Mouse (Mus musculus): ENCODE measurements around the gene Tbx5.

DNA sequence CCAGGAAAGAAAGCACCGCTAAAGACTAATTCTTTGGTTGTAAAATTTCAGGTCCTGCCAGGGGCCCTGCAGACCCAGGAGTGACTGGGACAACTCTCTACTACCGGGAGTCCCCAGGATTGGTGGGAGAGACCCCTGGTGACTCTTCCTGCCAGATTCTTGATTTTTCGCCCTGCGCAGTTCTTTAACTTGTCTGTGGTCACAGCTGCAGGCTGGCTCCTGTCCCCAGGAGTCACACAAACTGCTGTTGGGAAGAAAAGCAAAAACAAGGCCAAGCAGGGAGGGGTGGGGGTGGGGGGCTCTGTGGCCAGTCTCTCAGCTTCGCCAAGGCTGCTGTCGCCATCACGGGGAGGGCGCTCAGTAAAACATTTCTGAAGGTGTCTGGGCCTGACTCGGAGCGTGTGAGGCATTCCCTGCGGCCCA is 32.2 kb upstream of the Tbx5 start:
- TF ChIP-seq CTCF (IDR thresholded peaks at IDR 0.05 in 2 of 3, conservative IDR thresholded peaks at IDR 0.05 in 1 of 3; ENCODE audit: control insufficient read depth in 1 of 3, insufficient read depth in 1 of 3, low read depth in 2 of 3, low read length in 3 of 3, poor library complexity in 1 of 3, severe bottlenecking in 1 of 3) (no peak), ELF1 (IDR thresholded peaks at IDR 0.05; ENCODE audit: low read depth, low read length) (no peak), POLR2A (IDR thresholded peaks at IDR 0.05; ENCODE audit: control insufficient read depth in 1 of 2, insufficient read depth in 1 of 2, low read depth in 1 of 2, low read length in 2 of 2, poor library complexity in 1 of 2) (no peak), POLR2AphosphoS5 (IDR thresholded peaks at IDR 0.05; ENCODE audit: borderline replicate concordance, low read depth, low read length) (no peak), MAZ (IDR thresholded peaks at IDR 0.05; ENCODE audit: low read depth, low read length) (no peak), MEF2A (IDR thresholded peaks at IDR 0.05; ENCODE audit: extremely low read depth, insufficient replicate concordance, low read depth, low read length, poor library complexity, severe bottlenecking) (no peak), GABPA (IDR thresholded peaks at IDR 0.05; ENCODE audit: low read depth, low read length) (no peak), USF1 (IDR thresholded peaks at IDR 0.05; ENCODE audit: low read depth, low read length) (no peak), EP300 (IDR thresholded peaks at IDR 0.05; ENCODE audit: low read depth in 1 of 2, low read length in 2 of 2) (no peak), TAL1 (IDR thresholded peaks at IDR 0.05; ENCODE audit: low read length) (no peak), TCF12 (IDR thresholded peaks at IDR 0.05; ENCODE audit: low read depth, low read length) (no peak), MAX (IDR thresholded peaks at IDR 0.05; ENCODE audit: low read length) (no peak), POLR2AphosphoS2 (IDR thresholded peaks at IDR 0.05; ENCODE audit: low read length) (no peak)
